Mouse (Mus musculus): Measurements from ENCODE around the gene Kirrel3. TPM values are rescaled to one million over a fixed set of nuclear protein-coding genes. Genes with fewer than 3 reads are reported as not detected.
A peak's percentile ranks its signal among the peaks of the same experiment; 100 is the strongest.

Kirrel3 gene
- polyA plus RNA-seq, 1 experiment: not detected

GRCm38 (mm10) chr9:34753891-34754290 is 268.2 kb downstream of the Kirrel3 start:
- Histone ChIP-seq H3K4me3 (ENCODE audit: insufficient read depth, low read depth, low read length) (no peak overlapping the region), H3K4me1 (ENCODE audit: control insufficient read depth, insufficient read depth, insufficient read length, low read length) (no peaks in the 10 kb centered on the region), H3K27ac (replicated peaks; ENCODE audit: low read depth, low read length) (no peak overlapping the region)

- H3K4me3 ChIP-seq (ENCODE audit: insufficient read depth, low read depth, low read length): no peak overlapping the region
These were observed 268.9 kb downstream of the Kirrel3 start for GRCm38 (mm10) chr9:34754523-34755097.

GRCm38 (mm10) chr9:34756055-34756454 is 270.4 kb downstream of the Kirrel3 start:
- Histone ChIP-seq H3K4me3 (ENCODE audit: insufficient read depth, low read depth, low read length) (no peak overlapping the region), H3K4me1 (ENCODE audit: control insufficient read depth, insufficient read depth, insufficient read length, low read length) (no peaks in the 10 kb centered on the region), H3K27ac (replicated peaks; ENCODE audit: low read depth, low read length) (no peak overlapping the region)

More at GRCm38 (mm10) chr9:34754523-34755097, 268.9 kb downstream of the Kirrel3 start:
- Histone ChIP-seq H3K4me1 (ENCODE audit: control insufficient read depth, insufficient read depth, insufficient read length, low read length) (no peaks in the 10 kb centered on the region), H3K27ac (replicated peaks; ENCODE audit: low read depth, low read length) (no peak overlapping the region)

- Histone ChIP-seq H3K4me3 (ENCODE audit: insufficient read depth, low read depth, low read length) (no peak overlapping the region), H3K27ac (replicated peaks; ENCODE audit: low read depth, low read length) (no peak overlapping the region), H3K4me1 (ENCODE audit: control insufficient read depth, insufficient read depth, insufficient read length, low read length) (no peaks in the 10 kb centered on the region)
These were observed 273.2 kb downstream of the Kirrel3 start for GRCm38 (mm10) chr9:34758925-34759324.

- Histone ChIP-seq H3K4me1 (ENCODE audit: control insufficient read depth, insufficient read depth, insufficient read length, low read length) (no peaks in the 10 kb centered on the region), H3K27ac (replicated peaks; ENCODE audit: low read depth, low read length) (no peak overlapping the region), H3K4me3 (ENCODE audit: insufficient read depth, low read depth, low read length) (no peak overlapping the region)
These were observed 274.8 kb downstream of the Kirrel3 start for GRCm38 (mm10) chr9:34760521-34760920.

GRCm38 (mm10) chr9:34766792-34767623 is 281.3 kb downstream of the Kirrel3 start:
- H3K4me1 ChIP-seq (ENCODE audit: control insufficient read depth, insufficient read depth, insufficient read length, low read length): no peaks in the 10 kb centered on the region
- H3K27ac ChIP-seq (replicated peaks; ENCODE audit: low read depth, low read length): no peak overlapping the region
- no peak overlapping the region for H3K4me3 ChIP-seq (ENCODE audit: insufficient read depth, low read depth, low read length)

GRCm38 (mm10) chr9:34768961-34769360 is 283.3 kb downstream of the Kirrel3 start:
- Histone ChIP-seq H3K4me3 (ENCODE audit: insufficient read depth, low read depth, low read length) (no peak overlapping the region), H3K27ac (replicated peaks; ENCODE audit: low read depth, low read length) (no peak overlapping the region), H3K4me1 (ENCODE audit: control insufficient read depth, insufficient read depth, insufficient read length, low read length) (no peaks in the 10 kb centered on the region)

- Histone ChIP-seq H3K27ac (replicated peaks; ENCODE audit: low read depth, low read length) (no peak overlapping the region), H3K4me1 (ENCODE audit: control insufficient read depth, insufficient read depth, insufficient read length, low read length) (no peaks in the 10 kb centered on the region), H3K4me3 (ENCODE audit: insufficient read depth, low read depth, low read length) (no peak overlapping the region)
These were observed 285.3 kb downstream of the Kirrel3 start for GRCm38 (mm10) chr9:34770951-34771350.

GRCm38 (mm10) chr9:34771401-34771800 is 285.7 kb downstream of the Kirrel3 start:
- H3K27ac ChIP-seq (replicated peaks; ENCODE audit: low read depth, low read length): no peak overlapping the region
- no peaks in the 10 kb centered on the region for H3K4me1 ChIP-seq (ENCODE audit: control insufficient read depth, insufficient read depth, insufficient read length, low read length)
- H3K4me3 ChIP-seq (ENCODE audit: insufficient read depth, low read depth, low read length): no peak overlapping the region

GRCm38 (mm10) chr9:34772022-34772437 is 286.3 kb downstream of the Kirrel3 start:
- Histone ChIP-seq H3K4me1 (ENCODE audit: control insufficient read depth, insufficient read depth, insufficient read length, low read length) (no peaks in the 10 kb centered on the region), H3K27ac (replicated peaks; ENCODE audit: low read depth, low read length) (no peak overlapping the region), H3K4me3 (ENCODE audit: insufficient read depth, low read depth, low read length) (no peak overlapping the region)

- H3K4me3 ChIP-seq (ENCODE audit: insufficient read depth, low read depth, low read length): no peak overlapping the region
- H3K4me1 ChIP-seq (ENCODE audit: control insufficient read depth, insufficient read depth, insufficient read length, low read length): no peaks in the 10 kb centered on the region
- H3K27ac ChIP-seq (replicated peaks; ENCODE audit: low read depth, low read length): no peak overlapping the region
These were observed 295.7 kb downstream of the Kirrel3 start for GRCm38 (mm10) chr9:34781356-34781755.

- no peaks in the 10 kb centered on the region for H3K4me1 ChIP-seq (ENCODE audit: control insufficient read depth, insufficient read depth, insufficient read length, low read length)
- H3K4me3 ChIP-seq (ENCODE audit: insufficient read depth, low read depth, low read length): no peak overlapping the region
- H3K27ac ChIP-seq (replicated peaks; ENCODE audit: low read depth, low read length): no peak overlapping the region
These were observed 302.2 kb downstream of the Kirrel3 start for GRCm38 (mm10) chr9:34787915-34788314.

GRCm38 (mm10) chr9:34795226-34795625 is 309.5 kb downstream of the Kirrel3 start:
- Histone ChIP-seq H3K4me3 (ENCODE audit: insufficient read depth, low read depth, low read length) (no peak overlapping the region), H3K27ac (replicated peaks; ENCODE audit: low read depth, low read length) (peak overlapping the region; percentile 86), H3K4me1 (ENCODE audit: control insufficient read depth, insufficient read depth, insufficient read length, low read length) (peaks cover 22% of the 10 kb centered on the region; the same call in 1 of the 2 replicates)

- Histone ChIP-seq H3K27ac (replicated peaks; ENCODE audit: low read depth, low read length) (0 out of 2 replicates have a peak overlapping the region, but pooled peaks have one; percentile 59), H3K4me3 (ENCODE audit: insufficient read depth, low read depth, low read length) (no peak overlapping the region), H3K4me1 (ENCODE audit: control insufficient read depth, insufficient read depth, insufficient read length, low read length) (peaks cover 22% of the 10 kb centered on the region; the same call in 1 of the 2 replicates)
These were observed 312.1 kb downstream of the Kirrel3 start for GRCm38 (mm10) chr9:34797688-34798339.

GRCm38 (mm10) chr9:34801662-34802061 is 316.0 kb downstream of the Kirrel3 start:
- Histone ChIP-seq H3K4me1 (ENCODE audit: control insufficient read depth, insufficient read depth, insufficient read length, low read length) (peaks cover 6% of the 10 kb centered on the region; the same call in 1 of the 2 replicates), H3K27ac (replicated peaks; ENCODE audit: low read depth, low read length) (no peak overlapping the region), H3K4me3 (ENCODE audit: insufficient read depth, low read depth, low read length) (no peak overlapping the region)

Measured in brown adipose tissue, adult 24 weeks (tissue).